Mouse (Mus musculus) limb, embryonic 13.5 days (tissue): ENCODE results near the gene Zgrf1. TPM values are rescaled to one million over a fixed set of nuclear protein-coding genes. Genes with fewer than 3 reads are reported as not detected.

Experiments
- ATAC-seq: fragments of 200-750 bp; cut with Nextera tagmentation; 2 replicates; pipeline ENCODE4 v1.8.0; 2017; ENCODE audit warnings: low read depth, moderate number of reproducible peaks, moderate TSS enrichment; ENCODE audit not compliant: low FRiP score
- H3K27ac ChIP-seq: fragments of 300-500 bp; sonication (generic); 2 replicates; pipeline ENCODE4 v1.5.1; 2015; ENCODE audit warnings: inconsistent platforms, mild to moderate bottlenecking, moderate library complexity
- H3K27me3 ChIP-seq: fragments of 300-500 bp; sonication (generic); 2 replicates; pipeline ENCODE4 v1.6.1; 2015; ENCODE audit warnings: mild to moderate bottlenecking, inconsistent platforms
- H3K36me3 ChIP-seq: fragments of 300-500 bp; sonication (generic); 2 replicates; pipeline ENCODE4 v1.6.1; 2015; ENCODE audit warnings: inconsistent platforms, mild to moderate bottlenecking, moderate library complexity
- H3K4me1 ChIP-seq: fragments of 300-500 bp; sonication (generic); 2 replicates; pipeline ENCODE4 v1.6.1; 2015; ENCODE audit warnings: inconsistent platforms
- H3K4me2 ChIP-seq: fragments of 300-500 bp; sonication (generic); replicated peaks from 2 replicates; pipeline ENCODE4 v1.6.1; 2015; ENCODE audit warnings: inconsistent platforms, mild to moderate bottlenecking, moderate library complexity
- H3K4me3 ChIP-seq: fragments of 300-500 bp; sonication (generic); 2 replicates; pipeline ENCODE4 v1.5.1; 2015; ENCODE audit warnings: moderate library complexity, mild to moderate bottlenecking, inconsistent platforms
- H3K9ac ChIP-seq: fragments of 300-500 bp; sonication (generic); 2 replicates; pipeline ENCODE4 v1.6.1; 2015; ENCODE audit warnings: mild to moderate bottlenecking, inconsistent platforms
- H3K9me3 ChIP-seq: fragments of 300-500 bp; sonication (generic); 2 replicates; pipeline ENCODE4 v1.6.1; 2016; ENCODE audit warnings: inconsistent platforms
- WGBS: fragments of 180-500 bp; shearing (Covaris S2); methylation state at CpG from one replicate; pipeline ENCODE4 v1.1.7; 2015; 5-methylcytosine and 5-hydroxymethylcytosine counted together
- polyA plus RNA-seq: library from polyadenylated mRNA; unstranded; fragments of >200 nt; fragmentation: Nextera tagmentation; extraction: Ambion mirVana; gene quantifications from 2 replicates; pipeline ENCODE4 v1.2.1, GENCODE M21; 2015

Zgrf1 gene
- polyA plus RNA-seq, 1 experiment from 2014 or later, result 10.6 TPM

- ATAC-seq, result no peak
- Histone ChIP-seq H3K9me3 (no peaks in the 10 kb centered on the region), H3K27ac (no peak overlapping the region), H3K27me3 (no peaks in the 10 kb centered on the region), H3K4me1 (no peaks in the 10 kb centered on the region), H3K4me2 (no peak overlapping the region), H3K36me3 (peaks cover 40% of the 10 kb centered on the region), H3K9ac (no peak overlapping the region), H3K4me3 (no peak overlapping the region)
- 84% methylated on average over 1 of the region's 1 CpGs for WGBS
Observed at GRCm38 (mm10) chr3:127597136-127597535, 43.8 kb downstream of the Zgrf1 start.

GRCm38 (mm10) chr3:127608109-127608508 lies 54.8 kb downstream of the Zgrf1 start:
- Histone ChIP-seq H3K4me1 (no peaks in the 10 kb centered on the region), H3K27me3 (no peaks in the 10 kb centered on the region), H3K9ac (no peak overlapping the region), H3K36me3 (peaks cover 58% of the 10 kb centered on the region), H3K27ac (no peak overlapping the region), H3K9me3 (no peaks in the 10 kb centered on the region), H3K4me2 (no peak overlapping the region), H3K4me3 (no peak overlapping the region)
- ATAC-seq, result no peak
- WGBS, result 94% methylated on average over 2 of the region's 2 CpGs

- WGBS, result under 1% methylated on average over 36 of the region's 36 CpGs
- Histone ChIP-seq H3K4me3 (peak overlapping the region; percentile 44), H3K4me1 (peaks cover 23% of the 10 kb centered on the region; the same call in 1 of the 2 replicates), H3K27ac (no peak overlapping the region), H3K4me2 (peak overlapping the region; percentile 70), H3K27me3 (peaks cover 69% of the 10 kb centered on the region), H3K9ac (peak overlapping the region; percentile 31; the same call in 1 of the 2 replicates), H3K9me3 (no peaks in the 10 kb centered on the region), H3K36me3 (no peaks in the 10 kb centered on the region)
- peak; percentile 51; the same call in 1 of the 2 replicates for ATAC-seq
Observed at GRCm38 (mm10) chr3:127625296-127625695, 72.0 kb downstream of the Zgrf1 start.

GRCm38 (mm10) chr3:127625701-127626399 lies 72.6 kb downstream of the Zgrf1 start:
- Histone ChIP-seq H3K27me3 (peaks cover 75% of the 10 kb centered on the region), H3K36me3 (no peaks in the 10 kb centered on the region), H3K9ac (peak overlapping the region; percentile 31; the same call in 1 of the 2 replicates), H3K9me3 (no peaks in the 10 kb centered on the region), H3K4me2 (peak overlapping the region; percentile 70), H3K4me3 (peak overlapping the region; percentile 44), H3K4me1 (peaks cover 23% of the 10 kb centered on the region; the same call in 1 of the 2 replicates), H3K27ac (no peak overlapping the region)
- ATAC-seq, result no peak
- under 1% methylated on average over 28 of the region's 28 CpGs for WGBS

GRCm38 (mm10) chr3:127626524-127626923 lies 73.2 kb downstream of the Zgrf1 start:
- 5% methylated on average over 3 of the region's 3 CpGs for WGBS
- Histone ChIP-seq H3K9ac (no peak overlapping the region), H3K9me3 (no peaks in the 10 kb centered on the region), H3K4me1 (peaks cover 23% of the 10 kb centered on the region; the same call in 1 of the 2 replicates), H3K27ac (no peak overlapping the region), H3K27me3 (peaks cover 82% of the 10 kb centered on the region), H3K36me3 (no peaks in the 10 kb centered on the region), H3K4me2 (no peak overlapping the region), H3K4me3 (no peak overlapping the region)
- ATAC-seq, result no peak

GRCm38 (mm10) chr3:127627151-127627955 lies 74.1 kb downstream of the Zgrf1 start:
- H3K4me2 ChIP-seq, result no peak overlapping the region
- ATAC-seq, result no peak
- H3K9ac ChIP-seq, result no peak overlapping the region
- H3K9me3 ChIP-seq, result no peaks in the 10 kb centered on the region
- under 1% methylated on average over 28 of the region's 28 CpGs for WGBS
- peaks cover 26% of the 10 kb centered on the region for H3K4me1 ChIP-seq
- no peak overlapping the region for H3K27ac ChIP-seq
- no peaks in the 10 kb centered on the region for H3K36me3 ChIP-seq
- peaks cover 90% of the 10 kb centered on the region for H3K27me3 ChIP-seq
- H3K4me3 ChIP-seq, result no peak overlapping the region

- H3K9ac ChIP-seq, result no peak overlapping the region
- WGBS, result 0% methylated on average over 9 of the region's 9 CpGs
- H3K4me1 ChIP-seq, result peaks cover 31% of the 10 kb centered on the region
- H3K27me3 ChIP-seq, result peaks cover 95% of the 10 kb centered on the region
- no peak for ATAC-seq
- H3K4me3 ChIP-seq, result peak overlapping the region; percentile 14; the same call in 1 of the 2 replicates
- H3K4me2 ChIP-seq, result 0 out of 2 replicates have a peak overlapping the region, but pooled peaks have one; percentile 27
- H3K36me3 ChIP-seq, result no peaks in the 10 kb centered on the region
- H3K9me3 ChIP-seq, result no peaks in the 10 kb centered on the region
- H3K27ac ChIP-seq, result no peak overlapping the region
Observed at GRCm38 (mm10) chr3:127627956-127628310, 74.6 kb downstream of the Zgrf1 start.

GRCm38 (mm10) chr3:127628311-127629184 lies 75.3 kb downstream of the Zgrf1 start:
- Histone ChIP-seq H3K36me3 (no peaks in the 10 kb centered on the region), H3K27ac (no peak overlapping the region), H3K4me1 (peaks cover 37% of the 10 kb centered on the region), H3K4me3 (peak overlapping the region; percentile 14; the same call in 1 of the 2 replicates), H3K9ac (no peak overlapping the region), H3K9me3 (no peaks in the 10 kb centered on the region), H3K4me2 (peak overlapping the region; percentile 27; the same call in 1 of the 2 replicates), H3K27me3 (peaks cover 95% of the 10 kb centered on the region)
- no peak for ATAC-seq
- under 1% methylated on average over 37 of the region's 37 CpGs for WGBS

GRCm38 (mm10) chr3:127630190-127630589 lies 76.9 kb downstream of the Zgrf1 start:
- 3% methylated on average over 1 of the region's 1 CpGs for WGBS
- no peak overlapping the region for H3K27ac ChIP-seq
- H3K4me2 ChIP-seq, result no peak overlapping the region
- H3K9ac ChIP-seq, result no peak overlapping the region
- no peak for ATAC-seq
- H3K9me3 ChIP-seq, result no peaks in the 10 kb centered on the region
- peaks cover 47% of the 10 kb centered on the region for H3K4me1 ChIP-seq
- no peak overlapping the region for H3K4me3 ChIP-seq
- no peaks in the 10 kb centered on the region for H3K36me3 ChIP-seq
- peaks cover 98% of the 10 kb centered on the region for H3K27me3 ChIP-seq

GRCm38 (mm10) chr3:127630735-127631372 lies 77.6 kb downstream of the Zgrf1 start:
- no peaks in the 10 kb centered on the region for H3K36me3 ChIP-seq
- H3K9ac ChIP-seq, result no peak overlapping the region
- ATAC-seq, result no peak
- peaks cover 96% of the 10 kb centered on the region for H3K27me3 ChIP-seq
- no peaks in the 10 kb centered on the region for H3K9me3 ChIP-seq
- H3K27ac ChIP-seq, result no peak overlapping the region
- no peak overlapping the region for H3K4me3 ChIP-seq
- H3K4me2 ChIP-seq, result no peak overlapping the region
- WGBS, result 3% methylated on average over 17 of the region's 17 CpGs
- H3K4me1 ChIP-seq, result peaks cover 43% of the 10 kb centered on the region

- H3K9me3 ChIP-seq, result no peaks in the 10 kb centered on the region
- H3K4me3 ChIP-seq, result no peak overlapping the region
- H3K27ac ChIP-seq, result no peak overlapping the region
- H3K36me3 ChIP-seq, result no peaks in the 10 kb centered on the region
- no peak overlapping the region for H3K4me2 ChIP-seq
- H3K4me1 ChIP-seq, result peaks cover 40% of the 10 kb centered on the region
- no peak overlapping the region for H3K9ac ChIP-seq
- ATAC-seq, result no peak
- 0% methylated on average over 10 of the region's 10 CpGs for WGBS
- H3K27me3 ChIP-seq, result peaks cover 95% of the 10 kb centered on the region
Observed at GRCm38 (mm10) chr3:127631582-127631981, 78.3 kb downstream of the Zgrf1 start.
